Mouse (Mus musculus) C2C12 (cell line): ENCODE data around the gene Corin. TPM values are rescaled to one million over a fixed set of nuclear protein-coding genes. Genes with fewer than 3 reads are reported as not detected.

Experiments used
- H3K27me3 ChIP-seq: one replicate; pipeline ENCODE4 v1.6.1; 2011; ENCODE audit not compliant: control insufficient read depth, insufficient read depth, insufficient read length
- H3K36me3 ChIP-seq: one replicate; pipeline ENCODE4 v1.6.1; 2011; ENCODE audit not compliant: control insufficient read depth, insufficient read depth
- H3K4me3 ChIP-seq: one replicate; pipeline ENCODE4 v1.5.1; 2011; ENCODE audit warnings: mild to moderate bottlenecking, control low read depth; ENCODE audit not compliant: poor library complexity, insufficient read depth, severe bottlenecking
- H3K79me2 ChIP-seq: one replicate; pipeline ENCODE4 v1.6.1; 2011; ENCODE audit not compliant: control insufficient read depth, insufficient read depth
- H3K79me3 ChIP-seq: one replicate; pipeline ENCODE4 v1.6.1; 2011; ENCODE audit warnings: low read depth, control low read depth
- H3ac ChIP-seq: one replicate; pipeline ENCODE3; 2011; ENCODE audit warnings: low read depth; ENCODE audit not compliant: control insufficient read depth, insufficient read length
- CEBPB ChIP-seq: IDR thresholded peaks from one replicate; pipeline ENCODE4 v1.6.1; 2011; ENCODE audit warnings: low read depth, mild to moderate bottlenecking, control low read depth, moderate library complexity
- CTCF ChIP-seq: IDR thresholded peaks from one replicate; pipeline ENCODE4 v1.5.1; 2011; ENCODE audit not compliant: control insufficient read depth, insufficient read depth, insufficient read length
- FOSL1 ChIP-seq: IDR thresholded peaks from one replicate; pipeline ENCODE4 v1.8.0; 2011; ENCODE audit warnings: mild to moderate bottlenecking, low read length; ENCODE audit not compliant: poor library complexity, insufficient read depth, severe bottlenecking
- MAX ChIP-seq: IDR thresholded peaks from one replicate; pipeline ENCODE4 v1.6.1; 2011; ENCODE audit warnings: mild to moderate bottlenecking, control low read depth
- MYOD1 ChIP-seq: IDR thresholded peaks from one replicate; pipeline ENCODE4 v1.6.1; 2011; ENCODE audit warnings: low read depth; ENCODE audit not compliant: control insufficient read depth, insufficient read length
- MYOG ChIP-seq: IDR thresholded peaks from one replicate; pipeline ENCODE4 v1.6.1; 2011; ENCODE audit not compliant: control insufficient read depth, insufficient read length; ENCODE audit errors: extremely low read depth
- USF1 ChIP-seq: IDR thresholded peaks from one replicate; pipeline ENCODE4 v1.6.1; 2011; ENCODE audit warnings: low read depth, mild to moderate bottlenecking, control low read depth, moderate library complexity
- polyA plus RNA-seq: library from polyadenylated mRNA; unstranded; fragments of >200 nt; fragmentation: generic; extraction: Trizol; gene quantifications from one replicate; pipeline ENCODE4 v1.2.1, GENCODE M21; 2012; ENCODE audit warnings: missing spikeins

The Corin gene
- polyA plus RNA-seq, 1 experiment = 0.02 TPM

DNA sequence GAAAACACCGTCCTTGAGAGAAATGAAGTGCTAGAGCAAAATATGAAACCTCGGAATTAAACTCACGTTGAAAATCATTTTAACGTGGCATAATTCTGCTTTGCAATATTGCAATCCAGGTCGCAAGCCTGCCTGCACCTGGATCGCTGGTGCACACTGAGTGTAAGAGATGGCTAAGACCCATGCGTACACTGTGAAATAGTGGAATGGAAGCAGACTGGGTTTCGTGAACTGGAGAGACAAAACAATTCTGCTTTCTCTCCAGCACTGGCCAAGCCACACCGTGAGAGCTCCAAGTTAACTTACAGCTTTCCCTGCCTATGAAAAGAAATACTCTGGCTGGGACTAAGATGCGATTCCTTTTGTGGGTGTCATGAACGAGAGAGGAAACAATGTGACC is 51.1 kb downstream of the Corin start:
- H3K4me3 ChIP-seq = no peak overlapping the region
- H3ac ChIP-seq = no peak overlapping the region
- TF ChIP-seq MYOG = no peak
- TF ChIP-seq MAX = no peak
- TF ChIP-seq CTCF = no peak
- no peak for TF ChIP-seq USF1
- H3K36me3 ChIP-seq = no peaks in the 10 kb centered on the region
- H3K27me3 ChIP-seq = no peaks in the 10 kb centered on the region
- H3K79me3 ChIP-seq = no peaks in the 10 kb centered on the region
- no peaks in the 10 kb centered on the region for H3K79me2 ChIP-seq

DNA sequence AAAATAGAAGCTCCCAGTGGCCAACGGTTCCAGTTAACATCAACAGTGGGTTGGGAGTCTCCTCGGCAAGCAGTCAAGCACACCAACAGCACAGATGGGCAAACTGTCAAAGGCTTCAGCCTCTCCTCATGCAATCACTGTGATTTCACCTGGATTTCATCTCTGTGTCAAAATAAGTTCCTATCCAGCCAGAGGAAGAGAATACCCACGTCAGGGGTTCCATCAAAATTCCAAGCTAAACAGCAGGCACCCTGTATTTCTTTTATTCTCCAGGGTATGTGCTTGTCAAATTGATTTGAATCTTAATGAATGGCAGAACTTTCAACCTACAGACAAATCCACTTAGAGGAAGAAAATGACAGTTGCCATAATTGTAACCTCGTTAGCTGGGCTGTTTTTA is 51.5 kb downstream of the Corin start:
- Histone ChIP-seq H3ac (no peak overlapping the region), H3K36me3 (no peaks in the 10 kb centered on the region), H3K4me3 (no peak overlapping the region), H3K79me3 (no peaks in the 10 kb centered on the region), H3K79me2 (no peaks in the 10 kb centered on the region), H3K27me3 (no peaks in the 10 kb centered on the region)
- TF ChIP-seq CTCF = no peak
- TF ChIP-seq USF1 = no peak

DNA sequence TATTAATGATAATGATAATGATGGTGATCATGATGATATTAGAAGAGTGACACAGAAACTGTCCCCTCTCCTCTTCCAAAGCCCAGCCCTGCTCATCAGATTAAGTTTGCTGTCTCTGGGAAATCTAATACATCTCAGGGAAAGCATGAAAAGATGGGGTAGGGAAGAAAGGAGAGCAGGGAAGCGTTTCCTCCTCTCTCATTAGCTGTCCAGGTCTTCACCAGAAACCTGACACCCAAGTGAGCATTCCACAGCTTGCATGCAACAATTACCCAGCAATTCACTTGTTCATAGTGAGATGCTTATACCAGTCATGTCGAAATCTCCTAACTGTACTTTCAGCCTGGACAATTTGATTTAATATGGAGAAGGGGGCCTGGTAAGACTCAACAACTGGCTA is 55.4 kb downstream of the Corin start:
- Histone ChIP-seq H3ac (no peak overlapping the region), H3K36me3 (no peaks in the 10 kb centered on the region), H3K79me3 (no peaks in the 10 kb centered on the region), H3K27me3 (no peaks in the 10 kb centered on the region), H3K4me3 (no peak overlapping the region), H3K79me2 (no peaks in the 10 kb centered on the region)
- TF ChIP-seq USF1 (no peak), CTCF (no peak), MYOD1 (no peak), MAX (no peak), CEBPB (no peak), FOSL1 (no peak), MYOG (no peak)

DNA sequence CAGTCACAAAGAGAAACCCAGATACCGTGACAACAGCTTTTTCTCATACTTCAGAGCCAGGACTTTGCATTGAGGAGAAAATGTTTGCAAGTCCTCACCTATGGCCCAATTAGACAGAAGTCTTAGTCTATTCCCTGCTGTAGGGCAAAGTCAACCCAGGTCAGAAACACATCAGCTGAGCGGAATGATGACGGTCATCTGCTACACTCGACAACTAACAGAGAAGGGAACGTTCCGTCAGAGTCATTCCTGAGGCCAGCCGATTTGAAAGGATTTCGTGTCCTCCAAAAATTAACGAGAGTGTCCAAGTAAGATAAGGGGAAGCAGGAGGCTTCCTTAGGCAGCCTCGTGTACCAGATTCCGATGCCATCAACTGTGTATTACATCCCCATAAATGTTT is 58.2 kb downstream of the Corin start:
- no peaks in the 10 kb centered on the region for H3K36me3 ChIP-seq
- H3K27me3 ChIP-seq = no peaks in the 10 kb centered on the region
- H3K79me2 ChIP-seq = no peaks in the 10 kb centered on the region
- no peak overlapping the region for H3ac ChIP-seq
- H3K79me3 ChIP-seq = no peaks in the 10 kb centered on the region
- H3K4me3 ChIP-seq = no peak overlapping the region
- TF ChIP-seq FOSL1 = no peak
- TF ChIP-seq MYOD1 = no peak
- TF ChIP-seq MAX = no peak
- no peak for TF ChIP-seq USF1

DNA sequence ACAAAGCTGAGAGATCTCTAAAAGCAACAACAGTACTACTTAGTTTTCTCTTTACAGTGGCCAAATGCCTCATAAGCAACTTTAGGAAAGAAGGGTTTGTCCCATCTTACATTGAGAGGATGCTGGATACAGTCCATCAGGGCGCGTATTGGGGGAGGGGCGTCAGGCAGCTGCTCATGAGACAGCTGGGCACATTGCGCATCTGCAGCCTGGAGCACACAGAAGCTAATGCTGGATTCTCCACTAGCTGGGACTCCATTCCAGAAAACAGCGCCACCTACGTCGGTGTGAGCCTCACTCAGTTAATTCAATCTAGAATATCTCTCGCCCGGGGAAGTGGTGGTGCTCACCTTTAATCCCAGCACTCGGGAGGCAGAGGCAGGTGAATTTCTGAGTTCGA is 60.3 kb downstream of the Corin start:
- H3K79me3 ChIP-seq = no peaks in the 10 kb centered on the region
- H3K79me2 ChIP-seq = no peaks in the 10 kb centered on the region
- no peak overlapping the region for H3K4me3 ChIP-seq
- H3ac ChIP-seq = no peak overlapping the region
- no peaks in the 10 kb centered on the region for H3K36me3 ChIP-seq
- no peak for TF ChIP-seq CTCF
- TF ChIP-seq CEBPB = no peak
- TF ChIP-seq USF1 = no peak
- TF ChIP-seq FOSL1 = no peak
- no peak for TF ChIP-seq MAX
- no peaks in the 10 kb centered on the region for H3K27me3 ChIP-seq

DNA sequence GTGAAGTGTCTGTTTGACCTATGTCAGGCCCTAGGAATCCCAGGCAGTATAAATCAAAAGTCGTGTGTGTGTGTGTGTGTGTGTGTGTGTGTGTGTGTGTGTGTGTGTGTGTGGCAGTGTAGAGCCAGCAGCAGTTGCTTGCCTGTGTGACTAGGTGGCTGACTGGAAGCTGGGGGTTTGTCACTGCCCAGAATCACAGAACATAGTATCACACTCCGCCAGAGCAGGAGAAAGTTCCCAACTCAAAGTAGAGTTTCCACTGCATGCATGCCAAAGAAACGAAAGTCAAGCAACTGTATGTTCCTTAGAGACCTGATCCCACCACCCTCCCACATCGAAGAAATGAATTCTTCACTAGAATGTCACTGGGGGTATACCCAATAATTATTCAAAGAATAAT is 61.3 kb downstream of the Corin start:
- Histone ChIP-seq H3K79me3 (no peaks in the 10 kb centered on the region), H3K79me2 (no peaks in the 10 kb centered on the region), H3K36me3 (no peaks in the 10 kb centered on the region), H3K27me3 (no peaks in the 10 kb centered on the region), H3K4me3 (no peak overlapping the region), H3ac (no peak overlapping the region)
- no peak for TF ChIP-seq MYOG
- TF ChIP-seq USF1 = no peak
- TF ChIP-seq MAX = no peak

DNA sequence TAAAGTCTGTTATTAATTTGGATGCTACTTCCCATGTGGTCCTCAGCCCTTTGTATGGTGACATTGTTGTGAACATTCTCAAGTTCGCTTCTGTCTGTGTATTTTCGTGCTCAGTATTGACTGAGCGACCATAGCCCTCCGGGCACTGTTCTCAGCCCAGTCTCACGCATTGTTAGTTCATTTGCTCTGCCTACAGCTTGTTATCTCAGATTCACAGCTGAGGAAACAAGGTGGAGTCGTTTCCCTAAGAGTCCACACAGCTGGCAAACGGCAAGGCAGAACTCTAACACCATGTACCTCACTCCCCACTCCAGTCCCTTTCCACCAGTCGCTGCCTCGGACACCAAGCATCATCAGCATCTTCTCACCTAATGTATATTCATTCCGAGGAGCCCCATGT is 63.1 kb downstream of the Corin start:
- no peak overlapping the region for H3ac ChIP-seq
- H3K27me3 ChIP-seq = no peaks in the 10 kb centered on the region
- no peaks in the 10 kb centered on the region for H3K36me3 ChIP-seq
- H3K4me3 ChIP-seq = no peak overlapping the region
- H3K79me2 ChIP-seq = no peaks in the 10 kb centered on the region
- no peaks in the 10 kb centered on the region for H3K79me3 ChIP-seq
- TF ChIP-seq CEBPB (no peak), USF1 (no peak), MAX (no peak), MYOG (no peak), MYOD1 (no peak), FOSL1 (no peak), CTCF (no peak)
